Mouse (Mus musculus) G1E (cell line): Measurements from ENCODE around the gene Lekr1.

Experiments
- CTCF ChIP-seq: IDR thresholded peaks from 2 replicates; pipeline ENCODE4 v1.5.1; 2012; ENCODE audit warnings: low read depth, low read length, inconsistent platforms, mixed read lengths
- GATA2 ChIP-seq: IDR thresholded peaks from 2 replicates; pipeline ENCODE4 v1.6.1; 2012; ENCODE audit warnings: low read depth, low read length, inconsistent platforms, borderline replicate concordance

GRCm38 (mm10) chr3:65832398-65832797, 166.4 kb downstream of the Lekr1 start:
- TF ChIP-seq CTCF (no peak), GATA2 (no peak)
